Comparison of ENCODE assay signal across 23 mouse cellular contexts in genomic region chr1:44683723-44684122, GRCm38 (mm10).
DNase-seq lines count a peak whose midpoint lies in the region; ATAC-seq and TF ChIP-seq lines count a peak whose summit lies in the region.
"Had no signal": no experiment of that assay in that cellular context is flagged by ENCODE, and none has a peak within 500 bp of the region (broad histone marks: within the 10 kb centered on the region; RNA-seq: fewer than 3 reads in every experiment).

No protein-coding gene starts in this region.

- TF ChIP-seq CTCF in hindbrain, postnatal 0 days (IDR thresholded peaks at IDR 0.05; ENCODE audit: low read depth) = no peak

- H3K9me3 ChIP-seq in hindbrain, embryonic 11.5 days (ENCODE audit: control insufficient read depth, low read length) = no peaks in the 10 kb centered on the region
- H3K9me3 ChIP-seq in hindbrain, postnatal 0 days (ENCODE audit: low read length) = no peaks in the 10 kb centered on the region
- H3K9me3 ChIP-seq in midbrain, embryonic 12.5 days = no peaks in the 10 kb centered on the region
- no peaks in the 10 kb centered on the region for H3K9me3 ChIP-seq in midbrain, embryonic 15.5 days
- H3K9me3 ChIP-seq in limb, embryonic 12.5 days = no peaks in the 10 kb centered on the region
- H3K9me3 ChIP-seq: embryonic facial prominence, embryonic 10.5 days; G1E; heart, embryonic 10.5 days; hindbrain, embryonic 15.5 days had no signal

- DNase-seq in embryo, embryonic 11 days = peak; percentile 3
- DNase-seq in embryo, embryonic 10.5 days (ENCODE audit: low spot score) = no peak
- no peak for DNase-seq in hindbrain, embryonic 11.5 days (ENCODE audit: low spot score)
- DNase-seq in hindbrain, postnatal 0 days (ENCODE audit: low spot score) = no peak
- DNase-seq in heart, adult 9 months (ENCODE audit: low spot score in 2 of 2) = no peak
- DNase-seq: adrenal gland, postnatal 10 days; B cell, adult 2 months; cerebellum, adult 11-12 months; cerebellum, adult 9-10 months; cerebellum, postnatal 25 days; gastrocnemius, postnatal 36 days; heart, adult 11 months; heart, postnatal 10 days; heart, postnatal 4 days had no signal

- no peak overlapping the region for H3K9ac ChIP-seq in hindbrain, embryonic 11.5 days (ENCODE audit: low read depth, low read length)
- H3K9ac ChIP-seq in hindbrain, postnatal 0 days (replicated peaks; ENCODE audit: low read length) = no peak overlapping the region
- H3K9ac ChIP-seq in midbrain, embryonic 12.5 days (replicated peaks) = no peak overlapping the region
- no peak overlapping the region for H3K9ac ChIP-seq in midbrain, embryonic 15.5 days
- no peak overlapping the region for H3K9ac ChIP-seq in limb, embryonic 12.5 days (replicated peaks)
- H3K9ac ChIP-seq: hindbrain, embryonic 15.5 days had no signal

- no peaks in the 10 kb centered on the region for H3K36me3 ChIP-seq in hindbrain, embryonic 11.5 days (ENCODE audit: control insufficient read depth, insufficient read depth, low read length)
- no peaks in the 10 kb centered on the region for H3K36me3 ChIP-seq in hindbrain, postnatal 0 days (ENCODE audit: insufficient read depth, low read length)
- no peaks in the 10 kb centered on the region for H3K36me3 ChIP-seq in midbrain, embryonic 12.5 days
- H3K36me3 ChIP-seq in midbrain, embryonic 15.5 days (replicated peaks) = no peaks in the 10 kb centered on the region
- no peaks in the 10 kb centered on the region for H3K36me3 ChIP-seq in limb, embryonic 12.5 days
- H3K36me3 ChIP-seq: embryonic facial prominence, embryonic 10.5 days; G1E; heart, embryonic 10.5 days; hindbrain, embryonic 15.5 days had no signal

- 46% methylated on average over 6 of the region's 6 CpGs for WGBS in hindbrain, embryonic 11.5 days
- 41% methylated on average over 6 of the region's 6 CpGs for WGBS in hindbrain, postnatal 0 days
- WGBS in midbrain, embryonic 12.5 days = 50% methylated on average over 6 of the region's 6 CpGs
- 59% methylated on average over 6 of the region's 6 CpGs for WGBS in midbrain, embryonic 15.5 days
- WGBS in limb, embryonic 12.5 days = 39% methylated on average over 6 of the region's 6 CpGs

- H3K27me3 ChIP-seq in hindbrain, embryonic 11.5 days (ENCODE audit: control insufficient read depth, insufficient read depth, low read length) = no peaks in the 10 kb centered on the region
- no peaks in the 10 kb centered on the region for H3K27me3 ChIP-seq in hindbrain, postnatal 0 days (ENCODE audit: insufficient read depth, low read length)
- H3K27me3 ChIP-seq in midbrain, embryonic 12.5 days = no peaks in the 10 kb centered on the region
- H3K27me3 ChIP-seq in midbrain, embryonic 15.5 days (replicated peaks) = no peaks in the 10 kb centered on the region
- no peaks in the 10 kb centered on the region for H3K27me3 ChIP-seq in limb, embryonic 12.5 days
- H3K27me3 ChIP-seq: hindbrain, embryonic 15.5 days had no signal

- ATAC-seq in hindbrain, embryonic 11.5 days (ENCODE audit: low FRiP score) = peak; percentile 50; the same call in 1 of the 2 replicates
- no peak for ATAC-seq in hindbrain, postnatal 0 days
- peak; percentile 49 for ATAC-seq in midbrain, embryonic 12.5 days (ENCODE audit: low FRiP score, low read depth)
- ATAC-seq in midbrain, embryonic 15.5 days (replicated peaks) = no peak
- ATAC-seq in limb, embryonic 12.5 days (ENCODE audit: insufficient number of reproducible peaks, insufficient read depth, low FRiP score, low TSS enrichment, low read depth) = no peak
- ATAC-seq: CD4-positive, CD25-positive, alpha-beta regulatory T cell, adult 4 months; inflammation-experienced regulatory T-cells, adult 6 months had no signal

- no peak overlapping the region for H3K4me3 ChIP-seq in hindbrain, embryonic 11.5 days (ENCODE audit: low read depth, low read length)
- no peak overlapping the region for H3K4me3 ChIP-seq in hindbrain, postnatal 0 days (ENCODE audit: low read length)
- no peak overlapping the region for H3K4me3 ChIP-seq in midbrain, embryonic 12.5 days
- H3K4me3 ChIP-seq in midbrain, embryonic 15.5 days = no peak overlapping the region
- no peak overlapping the region for H3K4me3 ChIP-seq in limb, embryonic 12.5 days (replicated peaks)
- H3K4me3 ChIP-seq: embryonic facial prominence, embryonic 10.5 days; heart, embryonic 10.5 days; hindbrain, embryonic 15.5 days had no signal

- no peak overlapping the region for H3K27ac ChIP-seq in hindbrain, embryonic 11.5 days (ENCODE audit: low read depth, low read length)
- H3K27ac ChIP-seq in hindbrain, postnatal 0 days = no peak overlapping the region
- no peak overlapping the region for H3K27ac ChIP-seq in midbrain, embryonic 12.5 days (replicated peaks)
- no peak overlapping the region for H3K27ac ChIP-seq in midbrain, embryonic 15.5 days
- peak overlapping the region; percentile 58; the same call in 1 of the 2 replicates for H3K27ac ChIP-seq in limb, embryonic 12.5 days
- H3K27ac ChIP-seq: embryonic facial prominence, embryonic 10.5 days; heart, embryonic 10.5 days; hindbrain, embryonic 15.5 days had no signal

- H3K4me1 ChIP-seq in hindbrain, embryonic 11.5 days (replicated peaks; ENCODE audit: control insufficient read depth, insufficient read depth, low read length) = no peaks in the 10 kb centered on the region
- H3K4me1 ChIP-seq in hindbrain, postnatal 0 days (ENCODE audit: insufficient read depth, low read length) = no peaks in the 10 kb centered on the region
- peaks cover 2% of the 10 kb centered on the region; the same call in 1 of the 2 replicates for H3K4me1 ChIP-seq in midbrain, embryonic 12.5 days
- no peaks in the 10 kb centered on the region for H3K4me1 ChIP-seq in midbrain, embryonic 15.5 days
- H3K4me1 ChIP-seq in limb, embryonic 12.5 days (replicated peaks) = peaks cover 25% of the 10 kb centered on the region
- H3K4me1 ChIP-seq: heart, embryonic 10.5 days; hindbrain, embryonic 15.5 days had no signal

- H3K4me2 ChIP-seq in hindbrain, embryonic 11.5 days (replicated peaks; ENCODE audit: low read depth, low read length) = no peak overlapping the region
- H3K4me2 ChIP-seq in hindbrain, postnatal 0 days (ENCODE audit: low read depth, low read length) = no peak overlapping the region
- H3K4me2 ChIP-seq in midbrain, embryonic 12.5 days (replicated peaks) = no peak overlapping the region
- no peak overlapping the region for H3K4me2 ChIP-seq in midbrain, embryonic 15.5 days
- no peak overlapping the region for H3K4me2 ChIP-seq in limb, embryonic 12.5 days
- H3K4me2 ChIP-seq: hindbrain, embryonic 15.5 days had no signal

Comparison
In these comparisons a context has a peak if more than half of its experiments do, and no peak if none do; other contexts are left out.
1. ATAC-seq: peak in hindbrain, embryonic 11.5 days (single experiment) and midbrain, embryonic 12.5 days (single experiment); none in hindbrain, postnatal 0 days (single experiment), midbrain, embryonic 15.5 days (single experiment) and limb, embryonic 12.5 days (single experiment).